Mouse (Mus musculus) heart, adult 2 months (tissue): Measurements from ENCODE around the gene Trim67.

Experiments used
- CTCF ChIP-seq: fragments of 200-600 bp; IDR thresholded peaks from 2 replicates; pipeline ENCODE4 v1.8.1; 2022; ENCODE audit warnings: antibody characterized with exemption, mild to moderate bottlenecking, moderate library complexity
- EP300 ChIP-seq: fragments of 200-500 bp; IDR thresholded peaks from 2 replicates; pipeline ENCODE4 v1.6.1; 2011; ENCODE audit warnings: low read depth, low read length, control low read depth; ENCODE audit not compliant: insufficient read depth
- POLR2A ChIP-seq: fragments of 200-500 bp; IDR thresholded peaks from 2 replicates; pipeline ENCODE4 v1.6.1; 2011; ENCODE audit warnings: mild to moderate bottlenecking, low read depth, low read length, control low read depth; ENCODE audit not compliant: insufficient read depth

DNA sequence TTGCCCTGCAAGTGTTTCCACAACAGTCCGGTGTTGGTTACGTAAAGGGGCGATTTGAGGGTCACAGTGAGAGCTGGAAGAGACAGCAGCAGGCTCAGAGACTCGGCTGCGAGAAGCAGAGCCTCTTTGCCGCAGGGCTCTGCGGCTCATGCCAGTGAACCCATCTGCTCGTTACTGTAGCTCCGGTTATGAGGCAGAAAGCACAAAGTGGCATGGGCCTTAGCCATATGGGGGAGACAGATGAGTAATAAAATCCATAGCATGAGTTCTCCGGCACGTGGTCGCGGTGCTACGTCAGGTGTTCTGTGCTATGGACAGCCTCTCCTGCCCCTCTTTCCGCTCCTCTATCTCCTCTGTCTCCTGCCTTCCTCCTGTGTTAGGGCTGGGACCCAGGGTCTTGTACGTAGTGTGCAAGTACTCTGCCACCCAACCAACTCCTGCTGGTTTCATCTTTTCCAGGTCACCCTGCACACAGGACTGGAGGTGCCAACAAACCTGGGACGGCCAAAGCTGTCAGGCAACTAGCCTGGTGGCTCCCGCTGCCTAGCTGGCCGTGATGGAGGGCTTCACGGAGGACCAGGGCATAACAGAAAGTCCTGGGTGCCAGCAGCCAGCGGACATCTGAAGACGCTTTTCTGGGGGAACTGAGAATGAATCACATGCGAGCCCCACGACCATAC is 35.8 kb downstream of the Trim67 start:
- no peak for TF ChIP-seq POLR2A
- no peak for TF ChIP-seq EP300
- TF ChIP-seq CTCF, result no peak
